Mouse (Mus musculus) megakaryocyte, embryonic 14.5 days (primary cell): Measurements from ENCODE around the gene Vangl1. TPM values are rescaled to one million over a fixed set of nuclear protein-coding genes. Genes with fewer than 3 reads are reported as not detected.

Experiments
- H3K27me3 ChIP-seq: replicated peaks from 2 replicates; pipeline ENCODE3; 2012; ENCODE audit warnings: inconsistent platforms
- H3K36me3 ChIP-seq: replicated peaks from 2 replicates; pipeline ENCODE3; 2012; ENCODE audit warnings: low read length, inconsistent platforms, mixed read lengths
- H3K4me1 ChIP-seq: 2 replicates; pipeline ENCODE4 v1.6.1; 2012; ENCODE audit warnings: inconsistent platforms
- H3K4me3 ChIP-seq: replicated peaks from 2 replicates; pipeline ENCODE3; 2012; ENCODE audit warnings: moderate library complexity, mild to moderate bottlenecking, inconsistent platforms
- H3K9me3 ChIP-seq: 2 replicates; pipeline ENCODE4 v1.6.1; 2012; ENCODE audit warnings: inconsistent platforms
- FLI1 ChIP-seq: IDR thresholded peaks from 2 replicates; pipeline ENCODE4 v1.6.1; 2012; ENCODE audit warnings: low read length, inconsistent platforms, mixed read lengths
- GATA1 ChIP-seq: IDR thresholded peaks from 3 replicates; pipeline ENCODE4 v1.6.1; 2012; ENCODE audit warnings: mixed read lengths, low read length, inconsistent platforms, borderline replicate concordance
- polyA plus RNA-seq: library from polyadenylated mRNA; stranded (reverse); fragments of >175 nt; gene quantifications from 2 replicates; pipeline ENCODE4 v1.2.3, GENCODE M21; 2012; ENCODE audit warnings: low replicate concordance; ENCODE audit not compliant: insufficient read depth

The Vangl1 gene
- polyA plus RNA-seq, 1 experiment: 1.0 TPM

DNA sequence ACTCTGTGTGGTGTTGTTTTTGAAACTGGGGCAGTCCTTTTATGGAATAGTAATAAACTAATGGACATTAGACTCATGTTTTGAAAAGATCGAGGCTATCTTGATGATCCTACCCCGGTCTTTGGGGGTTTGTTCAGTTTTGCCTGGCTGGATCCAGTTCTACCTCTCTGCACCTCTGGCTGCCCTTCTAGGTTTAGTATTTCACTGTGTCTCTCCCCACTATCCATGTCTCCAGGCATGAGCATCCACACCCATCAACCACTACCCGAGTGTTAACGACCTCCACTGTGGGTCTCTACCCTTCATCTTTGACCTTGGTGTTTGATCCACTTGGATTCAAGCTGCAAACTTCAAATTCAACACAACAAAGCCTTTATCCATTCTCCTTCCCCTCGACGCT, 58.1 kb downstream of the Vangl1 start:
- H3K4me1 ChIP-seq: no peaks in the 10 kb centered on the region
- H3K36me3 ChIP-seq: no peaks in the 10 kb centered on the region
- no peaks in the 10 kb centered on the region for H3K27me3 ChIP-seq
- no peak overlapping the region for H3K4me3 ChIP-seq
- H3K9me3 ChIP-seq: peaks cover 5% of the 10 kb centered on the region; the same call in 1 of the 2 replicates
- TF ChIP-seq GATA1: no peak
- no peak for TF ChIP-seq FLI1

DNA sequence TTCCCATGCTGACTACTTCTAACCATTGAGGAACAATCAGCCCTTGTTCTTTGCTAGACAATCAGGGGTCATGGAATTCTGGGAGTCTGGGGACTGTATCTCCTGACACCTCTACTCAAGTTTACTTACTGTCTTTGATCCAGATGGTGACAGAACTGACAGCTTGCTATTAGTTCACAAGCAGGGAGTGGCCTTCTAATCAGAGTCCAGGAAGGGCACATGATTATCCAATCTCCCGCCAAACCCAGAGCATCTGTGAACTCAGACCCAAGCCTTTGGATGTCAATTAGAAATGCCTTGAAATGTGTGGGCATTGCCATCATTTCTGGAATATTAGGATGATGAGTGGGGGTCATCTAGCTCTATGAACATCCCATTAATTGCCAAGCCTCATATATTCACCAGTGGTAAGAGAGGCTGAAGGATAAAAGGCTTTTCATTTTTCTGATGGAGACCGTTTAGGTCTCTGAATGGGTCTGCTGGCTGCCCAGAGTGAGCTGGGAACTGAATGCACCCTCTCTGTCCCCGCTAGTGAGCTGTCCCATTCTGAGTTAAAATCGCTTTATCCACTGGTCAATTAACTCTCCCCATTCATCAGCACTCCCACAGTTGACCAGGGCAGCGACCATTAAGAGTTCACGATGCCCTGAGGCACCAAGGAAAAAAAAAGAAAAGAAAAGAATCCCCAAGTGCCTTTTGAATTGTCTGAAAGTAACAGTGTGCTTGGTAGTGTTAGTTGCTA, 58.7 kb downstream of the Vangl1 start:
- H3K4me1 ChIP-seq: no peaks in the 10 kb centered on the region
- no peak overlapping the region for H3K4me3 ChIP-seq
- no peaks in the 10 kb centered on the region for H3K36me3 ChIP-seq
- H3K9me3 ChIP-seq: peaks cover 5% of the 10 kb centered on the region; the same call in 1 of the 2 replicates
- TF ChIP-seq GATA1 (no peak), FLI1 (no peak)
- no peaks in the 10 kb centered on the region for H3K27me3 ChIP-seq

DNA sequence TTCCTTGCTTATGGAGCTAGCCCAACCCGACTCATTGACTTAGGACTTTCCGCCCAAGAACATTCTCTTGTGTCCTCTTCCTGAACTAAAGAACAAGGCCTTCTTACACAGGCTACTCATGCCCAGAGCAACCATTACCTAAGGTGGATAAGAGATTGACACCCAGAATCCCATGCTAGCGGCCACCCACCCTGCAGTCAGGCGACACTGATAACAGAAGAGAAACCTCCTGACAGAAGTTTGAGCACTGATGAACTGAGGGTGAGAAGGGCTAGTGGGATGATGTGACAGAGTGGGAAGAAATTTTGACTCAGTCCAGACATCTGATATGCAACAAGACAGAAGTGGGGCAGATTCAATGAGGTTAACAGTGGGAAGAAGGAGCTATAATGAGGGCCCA, 60.1 kb downstream of the Vangl1 start:
- TF ChIP-seq GATA1 (no peak), FLI1 (no peak)
- Histone ChIP-seq H3K4me3 (no peak overlapping the region), H3K36me3 (no peaks in the 10 kb centered on the region), H3K9me3 (peaks cover 5% of the 10 kb centered on the region; the same call in 1 of the 2 replicates), H3K27me3 (no peaks in the 10 kb centered on the region), H3K4me1 (no peaks in the 10 kb centered on the region)

DNA sequence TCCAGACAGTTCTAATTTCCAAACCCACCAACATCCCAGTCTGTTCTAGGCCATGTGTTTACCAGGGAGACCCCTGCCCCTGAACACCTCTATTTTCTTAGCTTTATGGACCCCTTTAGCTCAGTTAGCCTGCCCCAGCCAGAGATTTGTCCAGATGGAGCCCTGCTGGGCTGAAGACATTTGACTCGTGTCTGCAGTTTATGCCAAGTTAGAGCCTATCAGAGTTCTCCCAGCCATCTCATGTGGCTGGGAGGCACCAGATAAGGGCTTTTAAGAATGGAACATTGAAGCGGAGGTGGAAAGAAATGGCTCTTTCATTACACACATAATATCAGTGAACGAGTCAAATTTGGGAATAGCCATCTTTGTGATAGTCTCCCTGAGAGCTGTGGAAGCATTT, 61.0 kb downstream of the Vangl1 start:
- Histone ChIP-seq H3K4me3 (no peak overlapping the region), H3K9me3 (peaks cover 5% of the 10 kb centered on the region; the same call in 1 of the 2 replicates), H3K27me3 (no peaks in the 10 kb centered on the region), H3K36me3 (no peaks in the 10 kb centered on the region), H3K4me1 (no peaks in the 10 kb centered on the region)
- TF ChIP-seq FLI1 (no peak), GATA1 (no peak)

- Histone ChIP-seq H3K27me3 (no peaks in the 10 kb centered on the region), H3K4me1 (no peaks in the 10 kb centered on the region), H3K9me3 (peaks cover 5% of the 10 kb centered on the region; the same call in 1 of the 2 replicates), H3K4me3 (no peak overlapping the region), H3K36me3 (no peaks in the 10 kb centered on the region)
- TF ChIP-seq FLI1 (no peak), GATA1 (no peak)
These were observed 61.5 kb downstream of the Vangl1 start for GRCm38 (mm10) chr3:102142947-102143346.

- Histone ChIP-seq H3K4me1 (no peaks in the 10 kb centered on the region), H3K27me3 (no peaks in the 10 kb centered on the region), H3K9me3 (peaks cover 3% of the 10 kb centered on the region; the same call in 1 of the 2 replicates), H3K4me3 (no peak overlapping the region), H3K36me3 (no peaks in the 10 kb centered on the region)
- TF ChIP-seq GATA1 (no peak), FLI1 (no peak)
These were observed 62.6 kb downstream of the Vangl1 start for GRCm38 (mm10) chr3:102141893-102142292.

- TF ChIP-seq FLI1: no peak
- TF ChIP-seq GATA1: no peak
- no peaks in the 10 kb centered on the region for H3K27me3 ChIP-seq
- no peaks in the 10 kb centered on the region for H3K36me3 ChIP-seq
- H3K4me3 ChIP-seq: no peak overlapping the region
- H3K9me3 ChIP-seq: no peaks in the 10 kb centered on the region; the same call in 1 of the 2 replicates
- H3K4me1 ChIP-seq: no peaks in the 10 kb centered on the region
These were observed 63.0 kb downstream of the Vangl1 start for GRCm38 (mm10) chr3:102141451-102141850.

- no peak overlapping the region for H3K4me3 ChIP-seq
- H3K27me3 ChIP-seq: no peaks in the 10 kb centered on the region
- H3K9me3 ChIP-seq: no peaks in the 10 kb centered on the region; the same call in 1 of the 2 replicates
- no peak for TF ChIP-seq GATA1
- no peak for TF ChIP-seq FLI1
- H3K4me1 ChIP-seq: no peaks in the 10 kb centered on the region
- H3K36me3 ChIP-seq: no peaks in the 10 kb centered on the region
These were observed 63.9 kb downstream of the Vangl1 start for GRCm38 (mm10) chr3:102140606-102141005.

- H3K36me3 ChIP-seq: no peaks in the 10 kb centered on the region
- H3K9me3 ChIP-seq: no peaks in the 10 kb centered on the region
- TF ChIP-seq GATA1: no peak
- no peak for TF ChIP-seq FLI1
- H3K4me1 ChIP-seq: no peaks in the 10 kb centered on the region
- H3K27me3 ChIP-seq: no peaks in the 10 kb centered on the region
- H3K4me3 ChIP-seq: no peak overlapping the region
These were observed 65.6 kb downstream of the Vangl1 start for GRCm38 (mm10) chr3:102138899-102139298.

DNA sequence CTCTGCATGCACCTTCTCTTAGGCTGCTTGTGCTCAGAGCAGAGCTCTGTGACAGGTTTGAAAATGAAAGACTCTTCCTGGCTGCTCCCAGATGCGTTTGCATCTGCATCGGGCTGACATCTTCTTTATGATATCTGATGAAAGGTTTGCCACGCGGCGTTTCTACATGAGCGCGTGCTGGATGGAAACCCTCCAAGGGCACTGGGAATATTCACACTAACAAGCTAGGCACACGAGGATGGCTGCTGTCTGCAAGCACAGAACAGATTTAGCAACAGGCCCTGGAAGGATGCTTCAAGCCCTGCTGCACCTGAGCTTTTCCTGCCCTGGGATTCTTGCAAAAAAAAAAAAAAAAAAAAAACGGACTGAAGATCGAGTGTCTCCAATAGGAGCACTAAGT, 67.3 kb downstream of the Vangl1 start:
- Histone ChIP-seq H3K9me3 (no peaks in the 10 kb centered on the region), H3K4me3 (no peak overlapping the region), H3K4me1 (no peaks in the 10 kb centered on the region), H3K27me3 (no peaks in the 10 kb centered on the region), H3K36me3 (no peaks in the 10 kb centered on the region)
- no peak for TF ChIP-seq FLI1
